8 mouse cellular contexts compared by ENCODE assay signal in the genomic region with DNA sequence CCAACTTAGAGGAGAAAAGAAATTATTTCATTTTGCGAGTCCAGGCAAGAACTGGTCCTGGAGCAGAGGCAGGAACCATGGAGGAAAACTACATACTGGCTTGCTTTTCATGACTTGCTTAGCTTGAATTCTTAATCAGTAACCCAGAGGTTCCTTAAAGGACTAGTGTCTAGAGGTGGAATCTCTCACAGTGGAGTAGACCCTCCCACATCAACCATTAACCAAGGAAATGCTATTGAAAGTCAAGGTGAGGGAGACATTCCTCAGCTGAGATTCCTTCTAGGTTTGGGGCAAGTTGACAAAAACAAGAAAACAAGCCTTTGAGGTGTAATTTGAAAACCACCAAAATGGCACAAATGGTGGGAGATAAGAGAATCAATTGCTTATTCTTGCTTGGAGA. TPM values are rescaled to one million over a fixed set of nuclear protein-coding genes. Genes with fewer than 3 reads are reported as not detected.
DNase-seq lines count a peak whose midpoint lies in the region; ATAC-seq and TF ChIP-seq lines count a peak whose summit lies in the region.

A gene (minus strand): TSS at position 119 of the 400 bp plus-strand sequence.

- H3K9me3 ChIP-seq in heart, embryonic 10.5 days, result no peaks in the 10 kb centered on the region
- no peaks in the 10 kb centered on the region for H3K9me3 ChIP-seq in kidney, postnatal 0 days (replicated peaks; ENCODE audit: low read length)

- ATAC-seq in common myeloid progenitor, adult 5-6 weeks (replicated peaks; ENCODE audit: low read depth, poor library complexity, severe bottlenecking), result no peak
- ATAC-seq in kidney, postnatal 0 days (replicated peaks; ENCODE audit: low FRiP score, low read depth), result peak; percentile 80
- ATAC-seq in megakaryocyte-erythroid progenitor cell, adult 5-6 weeks (replicated peaks; ENCODE audit: low FRiP score, low TSS enrichment, poor library complexity, severe bottlenecking), result no peak

- no peak within 1 kb of the TSS for H3K27ac ChIP-seq in left cerebral cortex, adult 2 months
- no peak within 1 kb of the TSS for H3K27ac ChIP-seq in heart, embryonic 10.5 days
- peak within 1 kb of the TSS; percentile 50 for H3K27ac ChIP-seq in kidney, postnatal 0 days

- no peaks in the 10 kb centered on the region for H3K4me1 ChIP-seq in heart, embryonic 10.5 days
- no peaks in the 10 kb centered on the region for H3K4me1 ChIP-seq in kidney, postnatal 0 days (replicated peaks; ENCODE audit: insufficient read depth, low read length)

- WGBS in heart, embryonic 10.5 days, result 87% methylated on average over 1 of the region's 1 CpGs
- WGBS in kidney, postnatal 0 days, result 61% methylated on average over 1 of the region's 1 CpGs

- peak within 1 kb of the TSS; percentile 1; the same call in 1 of the 2 replicates for H3K9ac ChIP-seq in kidney, postnatal 0 days (ENCODE audit: low read depth, low read length)

- no peak for DNase-seq in left cerebral cortex, adult 2 months (ENCODE audit: extremely low spot score in 1 of 2, low spot score in 2 of 2)
- DNase-seq in left cerebral cortex, adult 9 months (ENCODE audit: low spot score in 2 of 2), result no peak
- DNase-seq in heart, embryonic 10.5 days (ENCODE audit: low spot score), result no peak
- peak; percentile 27 for DNase-seq in kidney, postnatal 0 days (ENCODE audit: low spot score)
- DNase-seq in right cerebral cortex, adult 18-20 months, result no peak
- no peak for DNase-seq in spleen, postnatal 4 days (ENCODE audit: low spot score in 2 of 2)

- H3K4me2 ChIP-seq in kidney, postnatal 0 days (ENCODE audit: low read length), result peak within 1 kb of the TSS; percentile 36

- H3K27me3 ChIP-seq in heart, embryonic 10.5 days (ENCODE audit: insufficient read depth, poor library complexity, severe bottlenecking), result no peaks in the 10 kb centered on the region
- no peaks in the 10 kb centered on the region for H3K27me3 ChIP-seq in kidney, postnatal 0 days (ENCODE audit: insufficient read depth, low read length)

- no peak within 1 kb of the TSS for H3K4me3 ChIP-seq in left cerebral cortex, adult 2 months
- H3K4me3 ChIP-seq in heart, embryonic 10.5 days, result no peak within 1 kb of the TSS
- H3K4me3 ChIP-seq in kidney, postnatal 0 days (replicated peaks; ENCODE audit: low read depth, low read length), result 0 out of 2 replicates have a peak within 1 kb of the TSS, but pooled peaks have one; percentile 11

- no peak for TF ChIP-seq CTCF in left cerebral cortex, adult 2 months (IDR thresholded peaks at IDR 0.05)
- no peak for TF ChIP-seq CTCF in kidney, postnatal 0 days (IDR thresholded peaks at IDR 0.05; ENCODE audit: low read depth)

- H3K36me3 ChIP-seq in heart, embryonic 10.5 days, result no peaks in the 10 kb centered on the region
- H3K36me3 ChIP-seq in kidney, postnatal 0 days (ENCODE audit: insufficient read depth, low read length), result no peaks in the 10 kb centered on the region

- intact Hi-C loops in left cerebral cortex, adult 2 months (cut with DNase I), result no loop called here

RNA-seq across cellular contexts. Expression of the gene that starts here (rescaled TPM):
- total RNA-seq in left cerebral cortex, adult 2 months (2021), result 100 to 1,000 TPM in 1 of 2 experiments, 10 to 100 TPM in 1; 90.3 to 100 TPM
- total RNA-seq in common myeloid progenitor, adult 5-6 weeks (2017), result 174 and 175 TPM in 2 replicates
- 179 and 191 TPM in 2 replicates for polyA plus RNA-seq in heart, embryonic 10.5 days (2016; fragmentation: Nextera tagmentation; extraction: Ambion mirVana)
- 363 and 369 TPM in 2 replicates for polyA plus RNA-seq in kidney, postnatal 0 days (2015; fragmentation: Nextera tagmentation; extraction: Ambion mirVana)
- 111 and 129 TPM in 2 replicates for total RNA-seq in megakaryocyte-erythroid progenitor cell, adult 5-6 weeks (2014; fragmentation: Nextera tagmentation)
- 197 and 203 TPM in 2 replicates for total RNA-seq in megakaryocyte-erythroid progenitor cell, adult 5-6 weeks (2017)
